Mouse (Mus musculus) right cerebral cortex, postnatal 25 days (tissue): ENCODE measurements around the gene Btbd6.

Source experiments
- DNase-seq: peaks from one replicate; pipeline ENCODE4 v3.0.0; 2022

Gene Btbd6

GRCm38 (mm10) chr12:112955800-112956199 is 20.5 kb upstream of the Btbd6 start:
- DNase-seq: peak; percentile 51

- no peak for DNase-seq
Observed at GRCm38 (mm10) chr12:112958303-112958702, 18.0 kb upstream of the Btbd6 start.

- no peak for DNase-seq
Observed at GRCm38 (mm10) chr12:112959421-112959820, 16.9 kb upstream of the Btbd6 start.

- DNase-seq: no peak
Observed at GRCm38 (mm10) chr12:112961428-112961827, 14.9 kb upstream of the Btbd6 start.

- DNase-seq: no peak
Observed at GRCm38 (mm10) chr12:112961872-112962271, 14.4 kb upstream of the Btbd6 start.

- DNase-seq: no peak
Observed at GRCm38 (mm10) chr12:112965783-112966182, 10.5 kb upstream of the Btbd6 start.

- no peak for DNase-seq
Observed at GRCm38 (mm10) chr12:112968943-112969342, 7.3 kb upstream of the Btbd6 start.

GRCm38 (mm10) chr12:112969616-112970015 is 6.7 kb upstream of the Btbd6 start:
- no peak for DNase-seq

- DNase-seq: no peak
Observed at GRCm38 (mm10) chr12:112974736-112975135, 1.5 kb upstream of the Btbd6 start.

- DNase-seq: no peak
Observed at GRCm38 (mm10) chr12:112977156-112977555, 874 bp downstream of the Btbd6 start.

- no peak for DNase-seq
Observed at GRCm38 (mm10) chr12:112982031-112982430, 5.7 kb downstream of the Btbd6 start.

GRCm38 (mm10) chr12:112985346-112985745 is 9.1 kb downstream of the Btbd6 start:
- no peak for DNase-seq

- DNase-seq: no peak
Observed at GRCm38 (mm10) chr12:112987877-112988276, 11.6 kb downstream of the Btbd6 start.

GRCm38 (mm10) chr12:112990706-112991405 is 14.6 kb downstream of the Btbd6 start:
- DNase-seq: no peak

- DNase-seq: no peak
Observed at GRCm38 (mm10) chr12:112991444-112991843, 15.2 kb downstream of the Btbd6 start.

- no peak for DNase-seq
Observed at GRCm38 (mm10) chr12:112994153-112994552, 17.9 kb downstream of the Btbd6 start.

GRCm38 (mm10) chr12:112999569-113000293 is 23.4 kb downstream of the Btbd6 start:
- DNase-seq: no peak

- peak; percentile 93 for DNase-seq
Observed at GRCm38 (mm10) chr12:113000294-113001132, 24.2 kb downstream of the Btbd6 start, which contains the start of gene Brf1. Gene Brf1 (minus strand): TSS chr12:113000704.

- DNase-seq: no peak
Observed at GRCm38 (mm10) chr12:113001133-113001474, 24.8 kb downstream of the Btbd6 start.

- no peak for DNase-seq
Observed at GRCm38 (mm10) chr12:113002667-113003066, 26.4 kb downstream of the Btbd6 start.

GRCm38 (mm10) chr12:113004011-113004410 is 27.7 kb downstream of the Btbd6 start:
- no peak for DNase-seq

GRCm38 (mm10) chr12:113004993-113005392 is 28.7 kb downstream of the Btbd6 start:
- DNase-seq: peak; percentile 41

- DNase-seq: no peak
Observed at GRCm38 (mm10) chr12:113011702-113012360, 35.5 kb downstream of the Btbd6 start.
